Mouse (Mus musculus) cerebellum, postnatal 10 days (tissue): ENCODE data around the gene Pald1.

Source experiments
- DNase-seq, 2 experiments: peaks; one replicate each; pipeline ENCODE4 v3.0.0; 2021; ENCODE audit warnings: mixed read lengths in 2 of 2

The Pald1 gene

DNA sequence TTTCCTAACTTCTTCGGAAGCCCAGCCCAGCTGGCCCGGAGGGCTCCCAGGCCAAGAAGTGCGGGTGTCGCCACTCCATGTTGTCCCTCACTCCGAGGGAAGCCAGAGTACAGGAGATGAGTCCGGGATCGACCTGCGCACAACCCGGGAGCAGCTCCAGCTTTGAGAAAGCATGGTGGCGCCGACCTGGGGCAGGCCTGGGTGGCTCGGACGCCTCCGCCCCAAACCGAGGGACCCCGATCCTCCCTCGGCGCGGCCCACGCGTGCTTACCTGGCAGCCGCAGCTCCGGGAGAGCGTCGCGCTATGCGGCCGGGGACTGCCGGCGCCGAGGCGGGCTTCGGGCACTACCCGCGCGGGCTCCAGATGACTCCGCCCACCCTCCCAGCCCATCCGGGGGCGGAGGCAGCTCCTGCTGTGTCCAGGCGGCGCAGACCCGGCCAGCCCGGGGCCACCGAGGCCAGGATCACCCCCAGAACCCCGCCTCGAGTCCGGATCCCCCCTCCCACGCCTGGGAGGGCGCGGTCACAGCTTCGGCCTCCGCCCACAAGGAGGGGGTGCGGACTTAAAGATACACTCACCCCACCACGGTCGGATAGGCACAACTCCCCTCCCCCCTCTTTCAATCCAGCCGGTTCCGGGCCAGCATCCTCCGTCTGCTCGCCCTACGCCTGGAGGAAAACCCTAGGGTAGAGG lies at the start of gene Pald1:
Gene Pald1, minus strand, starts transcription at position 510 of the 694 bp plus-strand sequence.
- DNase-seq, result peak; percentile 84 to 87

DNA sequence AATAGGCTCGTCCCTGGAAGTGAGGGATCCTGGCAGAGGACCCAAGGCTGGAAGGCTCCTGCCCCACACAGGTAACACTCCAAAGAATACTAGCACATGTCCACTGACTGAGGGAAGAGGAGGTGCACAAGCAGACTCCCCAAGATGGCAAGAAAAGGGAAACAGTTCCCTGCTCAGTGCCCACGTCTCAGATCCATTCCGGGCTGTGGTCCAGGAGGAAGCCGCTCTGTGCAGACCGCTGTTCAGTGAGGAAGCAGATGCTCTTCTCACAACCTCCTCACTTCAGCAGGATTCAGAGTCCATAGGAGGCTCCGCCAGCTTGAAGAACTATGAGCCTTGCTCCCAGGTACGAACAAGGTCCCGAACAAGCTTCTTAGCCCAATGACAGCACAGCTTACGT lies 48.0 kb upstream of the Pald1 start:
- peak in 1 of 2 experiments; percentile 33 for DNase-seq

- no peak for DNase-seq
These were observed 45.7 kb upstream of the Pald1 start for GRCm38 (mm10) chr10:61429043-61429442.

- no peak for DNase-seq
These were observed 45.1 kb upstream of the Pald1 start for GRCm38 (mm10) chr10:61428416-61428815.

GRCm38 (mm10) chr10:61427951-61428350 lies 44.6 kb upstream of the Pald1 start:
- no peak for DNase-seq

DNA sequence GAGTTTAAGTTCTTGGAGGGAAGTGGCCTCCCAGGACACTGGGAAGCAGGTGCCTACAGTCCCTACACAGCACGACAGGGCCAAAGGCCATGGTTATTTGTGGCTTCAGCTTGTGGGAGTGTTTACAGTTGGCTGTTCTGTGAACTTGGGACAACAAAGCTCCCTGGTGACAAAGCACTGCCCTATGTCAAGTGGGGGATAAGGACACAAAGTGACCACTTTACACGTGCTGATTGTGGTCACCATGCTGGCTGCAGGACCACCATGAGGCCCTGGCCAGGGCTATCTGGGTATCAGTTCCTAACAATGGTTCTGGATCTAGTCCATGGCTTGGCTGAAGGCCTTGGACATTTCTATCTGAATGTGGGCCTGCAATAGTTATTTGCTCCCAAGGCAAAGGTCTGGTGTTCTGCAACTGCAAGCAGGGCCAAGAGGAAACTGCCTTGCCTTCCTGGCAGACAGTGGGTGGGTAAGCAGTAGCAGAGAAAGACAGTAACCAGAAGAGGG lies 43.0 kb upstream of the Pald1 start:
- peak in 1 of 2 experiments; percentile 36 for DNase-seq

- peak; percentile 37 to 47 for DNase-seq
These were observed 41.7 kb upstream of the Pald1 start for GRCm38 (mm10) chr10:61425047-61425446.

DNA sequence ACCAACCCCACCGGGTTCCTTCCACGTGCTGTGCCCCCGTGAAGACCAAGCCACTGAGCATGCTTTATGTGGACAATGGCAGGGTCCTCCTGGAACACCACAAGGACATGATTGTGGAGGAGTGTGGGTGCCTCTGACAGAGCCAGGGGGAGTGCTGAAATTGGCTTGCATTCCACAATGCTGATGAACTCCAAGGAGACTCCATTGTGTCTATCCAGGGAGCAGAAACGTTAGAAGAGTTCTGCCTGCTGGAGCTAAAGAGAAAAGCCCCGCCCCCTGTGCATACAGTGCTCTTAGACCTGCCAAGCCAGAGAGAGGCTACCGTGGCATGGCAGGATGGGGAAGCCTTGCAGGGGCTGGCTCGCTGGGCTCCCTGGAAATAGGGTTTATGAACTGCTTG lies 41.2 kb upstream of the Pald1 start:
- DNase-seq, result peak; percentile 28 to 37

- DNase-seq, result peak; percentile 63 to 73
These were observed 40.0 kb upstream of the Pald1 start for GRCm38 (mm10) chr10:61423289-61423688.

DNA sequence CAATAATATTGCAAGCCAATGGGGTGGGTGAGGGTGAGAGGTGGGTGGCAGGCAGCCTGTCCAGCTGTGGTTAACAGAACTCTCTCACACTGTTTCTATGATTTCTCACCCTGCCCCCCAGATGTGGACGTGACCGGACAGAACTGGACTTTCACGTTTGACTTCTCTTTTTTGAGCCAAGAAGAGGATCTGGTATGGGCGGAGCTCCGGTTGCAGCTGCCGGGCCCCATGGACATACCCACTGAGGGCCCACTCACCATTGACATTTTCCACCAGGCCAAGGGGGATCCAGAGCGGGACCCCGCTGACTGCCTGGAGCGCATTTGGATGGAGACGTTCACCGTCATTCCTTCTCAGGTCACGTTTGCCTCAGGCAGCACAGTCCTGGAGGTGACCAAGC lies 39.5 kb upstream of the Pald1 start:
- no peak for DNase-seq

DNA sequence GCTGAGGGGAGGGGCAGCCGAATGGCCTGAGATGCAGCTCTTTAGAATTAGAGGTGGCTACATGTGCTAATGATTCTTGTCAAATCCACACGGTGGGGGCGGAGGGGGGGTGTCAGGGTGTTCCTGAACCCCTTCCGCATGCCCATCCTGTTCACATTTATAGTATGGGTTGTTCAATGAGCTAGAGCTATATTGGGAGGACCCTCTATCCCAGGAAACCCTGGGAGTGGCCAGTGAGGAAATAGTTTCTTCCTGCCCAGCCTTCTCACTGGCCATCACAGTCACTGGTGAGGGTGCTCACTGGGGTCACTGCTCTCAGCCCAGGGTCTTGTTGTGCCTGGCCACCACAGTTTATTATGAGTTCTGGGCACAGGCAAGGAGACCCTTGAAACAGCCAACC lies 36.7 kb upstream of the Pald1 start:
- DNase-seq, result no peak

GRCm38 (mm10) chr10:61419146-61419545 lies 35.8 kb upstream of the Pald1 start:
- DNase-seq, result no peak

DNA sequence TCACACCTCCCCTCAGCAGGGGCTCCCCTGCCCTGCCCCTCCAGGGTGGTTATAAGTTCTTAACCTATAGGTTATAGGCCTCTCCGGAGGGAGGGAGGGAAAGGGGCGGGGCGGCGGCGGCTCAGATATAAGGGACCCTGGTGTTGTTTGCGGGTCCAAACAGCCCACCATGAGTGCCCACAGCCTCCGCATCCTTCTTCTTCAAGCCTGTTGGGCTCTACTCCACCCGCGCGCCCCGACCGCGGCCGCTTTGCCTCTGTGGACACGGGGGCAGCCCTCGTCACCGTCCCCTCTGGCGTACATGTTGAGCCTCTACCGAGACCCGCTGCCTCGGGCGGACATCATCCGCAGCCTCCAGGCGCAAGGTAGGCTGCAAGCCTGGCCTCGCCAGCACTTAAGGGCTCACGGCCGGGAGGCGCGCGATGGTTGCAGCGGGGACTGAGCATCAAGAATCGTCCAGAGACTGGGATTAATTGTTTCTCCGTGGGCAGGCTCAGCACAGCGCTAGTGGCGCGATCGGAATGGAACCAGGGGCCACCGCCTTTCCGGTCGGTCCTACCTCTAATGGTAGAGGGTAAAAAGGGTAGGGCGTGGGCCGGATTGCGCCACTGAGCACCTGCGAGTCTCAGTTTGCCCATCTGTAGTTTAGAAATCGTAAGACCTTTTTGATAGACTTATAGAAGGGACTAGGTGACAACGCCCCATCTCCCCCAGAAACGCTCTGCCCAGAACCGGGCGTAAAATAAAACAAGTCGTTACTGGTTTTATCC lies 35.0 kb upstream of the Pald1 start:
- peak; percentile 46 to 49 for DNase-seq

DNA sequence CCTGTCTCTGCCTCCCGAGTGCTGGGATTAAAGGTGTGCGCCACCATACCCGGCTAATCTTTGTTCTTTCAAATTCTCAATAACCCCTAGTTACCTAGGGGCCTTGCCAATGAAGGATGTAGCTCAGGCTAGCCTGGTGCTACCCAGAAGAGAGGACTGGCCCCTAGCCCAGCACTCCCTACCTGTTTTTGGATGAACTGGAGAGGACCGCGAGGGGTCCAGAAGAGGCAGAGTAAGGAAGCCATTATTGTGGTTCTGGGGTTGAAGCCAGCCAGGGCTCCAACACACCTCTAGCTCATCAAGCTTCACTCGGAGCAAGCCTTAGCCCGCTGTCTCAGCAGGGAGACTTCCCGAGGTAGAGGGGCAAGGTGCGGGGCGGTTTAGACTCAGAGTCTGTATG lies 34.3 kb upstream of the Pald1 start, which contains the start of gene Nodal:
Gene Nodal, plus strand, starts transcription at position 301 of the 400 bp plus-strand sequence.
- no peak for DNase-seq

DNA sequence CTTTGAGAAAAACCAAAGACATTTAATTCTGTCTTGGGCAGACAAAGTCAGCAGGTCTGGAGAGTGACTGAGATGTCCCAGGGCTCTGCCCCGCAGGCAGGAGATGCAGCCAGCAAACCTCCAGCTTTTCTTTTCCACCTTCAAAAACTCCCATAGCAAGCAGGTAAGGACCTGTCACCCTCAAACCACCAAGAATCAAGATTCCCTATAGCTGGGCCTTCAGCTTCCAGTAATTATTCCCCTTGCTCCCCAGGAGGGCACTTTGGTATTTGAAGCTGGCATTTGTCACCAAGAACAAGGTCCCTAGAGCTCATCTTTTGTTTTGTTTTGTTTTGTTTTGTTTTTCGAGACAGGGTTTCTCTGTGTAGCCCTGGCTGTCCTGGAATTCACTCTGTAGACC lies 33.7 kb upstream of the Pald1 start:
- no peak for DNase-seq

DNA sequence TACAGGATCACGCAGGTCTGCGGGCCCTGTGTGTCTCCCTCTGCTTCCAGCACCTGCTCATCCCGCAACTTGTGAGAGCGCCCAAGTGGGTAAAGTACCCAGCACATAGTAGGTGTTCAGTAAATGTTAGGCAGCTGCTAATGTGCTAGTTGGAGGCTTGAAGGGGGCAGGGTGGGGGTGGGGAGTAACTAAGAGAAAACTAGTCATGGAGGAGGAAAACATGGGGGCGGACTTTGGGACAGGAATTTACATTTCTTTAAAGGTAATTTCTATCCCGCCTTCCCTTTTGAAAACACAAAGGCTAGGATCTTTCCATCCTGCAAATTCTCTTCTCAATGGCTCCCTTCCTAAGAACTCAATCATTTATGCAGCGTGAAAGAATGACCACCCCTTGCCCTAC lies 33.2 kb upstream of the Pald1 start:
- no peak for DNase-seq

GRCm38 (mm10) chr10:61415890-61416289 lies 32.6 kb upstream of the Pald1 start:
- no peak for DNase-seq

GRCm38 (mm10) chr10:61415240-61415639 lies 31.9 kb upstream of the Pald1 start:
- no peak for DNase-seq

GRCm38 (mm10) chr10:61412910-61413625 lies 29.7 kb upstream of the Pald1 start:
- no peak for DNase-seq

DNA sequence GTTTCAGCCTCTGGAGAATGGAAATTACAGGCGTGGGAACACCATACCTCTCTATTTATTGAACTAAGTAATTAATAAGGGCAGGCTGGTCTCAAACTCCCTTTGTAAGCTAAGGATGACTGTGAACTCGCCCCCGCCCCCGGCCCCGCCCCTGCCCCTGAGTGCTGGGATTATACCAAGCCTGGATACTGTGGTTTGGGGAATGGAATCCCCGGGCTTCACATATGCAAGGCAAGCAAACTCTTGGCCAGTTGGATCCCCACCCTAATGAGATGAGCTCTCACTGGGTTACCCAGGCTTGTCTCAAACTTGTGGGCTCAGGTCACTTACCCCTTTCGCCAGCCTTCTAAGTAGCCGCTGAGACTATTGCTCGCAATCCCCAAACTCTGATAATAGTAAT lies 26.9 kb upstream of the Pald1 start:
- no peak for DNase-seq

DNA sequence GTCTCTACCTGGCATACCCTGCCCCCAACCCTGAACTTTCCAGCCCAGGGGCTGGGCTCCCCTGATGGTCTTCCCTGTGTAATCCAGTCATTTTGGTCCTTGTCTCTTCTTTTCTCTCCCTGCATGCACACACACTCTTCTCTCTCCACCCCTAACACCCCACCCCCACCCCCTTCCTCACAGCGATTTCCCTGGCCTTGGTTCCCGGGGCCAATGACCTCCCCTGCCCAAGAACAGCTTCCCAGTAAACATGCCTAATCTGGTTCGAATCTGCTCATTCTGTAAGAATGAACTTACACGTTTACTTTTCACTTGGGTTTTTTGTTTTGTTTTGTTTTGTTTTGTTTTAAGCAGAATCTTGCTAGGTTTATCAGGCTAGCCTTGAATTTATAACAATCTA lies 26.4 kb upstream of the Pald1 start:
- no peak for DNase-seq

DNA sequence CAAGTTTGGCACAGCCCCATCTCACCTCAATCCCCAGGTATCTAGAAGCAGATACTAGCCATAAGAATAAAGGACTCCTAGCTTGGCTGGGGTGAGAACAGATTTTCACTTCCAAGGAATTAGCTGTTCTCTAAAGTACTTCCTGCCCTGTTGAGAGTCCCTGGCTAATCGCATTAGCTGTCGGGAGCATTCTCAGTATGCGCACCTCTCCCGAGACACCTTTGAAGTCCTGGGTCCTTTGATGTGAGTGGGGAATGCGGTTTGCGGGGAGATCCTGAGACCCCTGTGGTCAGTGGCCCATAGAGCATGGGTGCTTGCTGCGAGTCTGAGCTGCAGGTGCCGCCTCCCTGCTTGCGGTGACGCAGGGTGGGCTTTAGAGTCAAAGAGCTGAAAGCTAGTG lies 22.6 kb upstream of the Pald1 start:
- no peak for DNase-seq

DNA sequence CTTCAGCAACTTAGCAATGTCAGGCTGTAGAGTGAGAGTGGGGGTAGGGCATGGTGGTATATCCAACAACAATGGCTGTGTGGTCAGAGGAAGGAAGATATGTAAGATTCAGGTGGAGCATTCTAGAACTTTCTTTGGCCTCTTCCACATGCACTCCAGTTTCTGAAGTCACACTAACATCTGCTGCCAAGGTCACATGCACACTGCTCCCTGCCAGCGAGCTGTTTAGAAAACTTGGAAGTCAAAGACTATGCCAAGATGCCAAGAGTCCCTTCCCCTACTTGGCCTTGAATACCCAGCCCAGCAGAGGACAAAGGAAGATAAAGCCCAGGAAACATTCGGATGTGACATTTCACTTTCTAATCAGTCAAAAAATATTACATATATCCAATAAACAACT lies 19.6 kb upstream of the Pald1 start:
- DNase-seq, result no peak
